Mouse (Mus musculus) gonadal fat pad, adult 2 months (tissue): Measurements from ENCODE around the gene Hoxa4. TPM values are rescaled to one million over a fixed set of nuclear protein-coding genes. Genes with fewer than 3 reads are reported as not detected.

Experiments used
- DNase-seq: peaks from one replicate; pipeline ENCODE4 v3.0.0-alpha.2; 2012; ENCODE audit warnings: low read depth
- polyA plus RNA-seq: library from polyadenylated mRNA; depleted of rRNA; stranded (reverse); fragments of >200 nt; gene quantifications from 2 replicates; pipeline ENCODE4 v1.2.3, GENCODE M21; 2012

Hoxa4 gene
- polyA plus RNA-seq, 1 experiment, result 3.1 TPM

DNA sequence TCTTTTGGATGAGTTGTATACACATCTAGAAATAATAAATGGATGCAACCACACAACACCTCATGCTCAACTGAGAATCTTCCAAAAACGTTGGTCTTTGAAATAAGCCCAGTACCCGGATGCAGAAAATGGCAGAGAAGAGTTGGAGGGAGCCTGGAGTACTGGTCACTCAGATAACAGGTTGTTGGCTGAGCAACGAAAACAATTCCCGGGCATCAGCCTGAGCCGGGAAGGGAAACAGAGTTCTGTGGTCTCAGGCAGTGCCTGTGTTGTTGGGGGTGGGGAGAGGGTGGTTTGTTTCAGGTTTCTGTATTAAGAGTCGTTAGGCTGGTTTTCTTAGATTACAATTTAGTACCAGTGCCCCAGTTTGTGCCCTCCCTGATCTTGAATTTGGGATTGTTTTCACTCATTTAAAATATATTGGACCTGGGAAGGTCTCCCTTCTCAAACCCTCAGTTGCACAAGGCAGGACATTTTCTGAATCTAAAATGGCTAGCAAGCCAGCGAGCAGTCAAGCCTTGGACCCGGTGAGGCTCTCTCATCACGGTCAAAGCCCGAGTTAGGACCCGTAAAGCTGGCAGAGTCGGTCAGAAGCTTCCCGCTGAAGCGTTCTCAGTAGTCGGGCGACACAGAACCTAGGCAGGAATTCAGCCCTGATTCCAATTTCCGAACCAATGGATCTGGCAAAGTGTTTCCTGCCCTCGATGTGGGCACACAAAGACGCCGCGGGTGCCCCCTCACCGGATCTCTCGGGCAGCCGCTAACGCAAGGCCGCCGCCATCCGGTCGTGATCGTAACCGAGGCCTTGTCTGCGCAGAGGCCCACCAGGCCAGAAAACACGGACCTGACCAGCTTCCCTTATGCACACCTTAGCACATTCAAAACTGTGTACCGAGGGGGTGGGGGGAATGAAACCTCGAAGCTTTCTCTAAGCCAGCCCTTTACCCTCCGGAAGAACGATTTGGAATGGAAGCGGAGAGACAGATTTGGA lies 37.2 kb upstream of the Hoxa4 start:
- DNase-seq, result no peak

DNA sequence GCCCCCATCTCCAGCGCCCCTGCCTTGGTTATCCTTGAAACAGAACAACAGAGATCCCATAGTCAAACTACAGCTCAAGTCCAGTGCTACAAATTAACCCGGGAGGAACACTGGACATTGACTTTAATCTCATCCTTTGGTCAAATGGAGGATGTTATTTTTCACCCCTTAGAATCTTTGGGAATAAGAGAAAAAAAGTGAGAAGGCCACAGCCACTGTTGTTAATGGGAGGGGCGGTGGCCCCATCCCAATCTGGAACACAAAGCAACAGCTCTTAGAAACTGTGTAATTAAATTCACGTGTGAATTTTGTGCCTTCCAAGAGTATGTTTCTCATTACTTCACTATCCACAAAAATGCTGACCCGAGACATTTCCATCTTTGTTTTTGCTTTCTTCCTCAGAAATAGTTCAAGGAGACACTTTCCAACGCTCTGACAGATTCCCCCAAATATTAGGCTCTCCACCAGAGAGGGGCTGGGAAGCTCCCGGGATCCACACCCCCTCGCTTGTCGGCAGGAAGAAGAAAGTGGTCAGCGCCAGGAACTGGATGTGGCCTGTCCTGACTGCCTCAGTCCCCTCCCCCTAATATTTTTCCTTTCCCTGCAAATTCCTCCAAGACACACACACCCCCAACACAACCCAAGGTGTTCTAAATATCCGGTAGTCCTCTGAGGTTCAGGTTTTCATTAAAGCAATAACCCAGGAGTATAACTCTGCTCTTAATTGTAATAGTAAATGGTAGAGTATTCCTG lies 36.1 kb upstream of the Hoxa4 start:
- no peak for DNase-seq

DNA sequence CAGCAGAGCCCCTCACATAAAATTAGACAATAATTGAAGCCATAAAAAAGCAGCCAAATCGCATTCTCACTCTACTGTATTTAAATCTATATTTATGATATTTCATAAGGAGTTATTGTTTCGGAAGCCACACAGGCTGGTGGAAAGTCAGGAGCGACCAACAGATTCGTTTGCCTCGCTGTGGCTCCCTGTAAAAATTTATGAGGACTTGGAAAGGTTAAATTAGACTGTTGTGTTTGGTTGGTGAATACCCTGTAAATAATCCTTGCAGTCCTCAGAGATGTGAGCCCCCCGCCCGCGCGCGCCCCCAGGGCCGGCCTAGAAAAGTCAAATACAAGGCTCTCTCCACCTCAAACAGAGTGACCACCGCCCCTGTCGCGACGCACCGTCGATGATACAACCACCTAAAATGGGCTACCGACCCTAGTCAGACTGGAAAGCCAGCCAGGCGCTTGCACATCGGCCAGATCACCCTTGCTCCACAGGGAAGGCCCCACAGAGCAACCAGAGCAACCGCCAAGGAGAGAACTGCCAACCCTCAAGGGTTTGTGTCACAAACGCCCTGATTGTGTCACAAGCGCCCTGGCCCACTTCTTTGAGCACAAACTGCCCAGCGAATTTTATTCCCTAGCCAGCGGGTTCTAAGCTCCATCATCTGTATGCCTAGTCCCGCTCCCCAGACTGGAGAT lies 35.2 kb upstream of the Hoxa4 start:
- DNase-seq, result no peak

DNA sequence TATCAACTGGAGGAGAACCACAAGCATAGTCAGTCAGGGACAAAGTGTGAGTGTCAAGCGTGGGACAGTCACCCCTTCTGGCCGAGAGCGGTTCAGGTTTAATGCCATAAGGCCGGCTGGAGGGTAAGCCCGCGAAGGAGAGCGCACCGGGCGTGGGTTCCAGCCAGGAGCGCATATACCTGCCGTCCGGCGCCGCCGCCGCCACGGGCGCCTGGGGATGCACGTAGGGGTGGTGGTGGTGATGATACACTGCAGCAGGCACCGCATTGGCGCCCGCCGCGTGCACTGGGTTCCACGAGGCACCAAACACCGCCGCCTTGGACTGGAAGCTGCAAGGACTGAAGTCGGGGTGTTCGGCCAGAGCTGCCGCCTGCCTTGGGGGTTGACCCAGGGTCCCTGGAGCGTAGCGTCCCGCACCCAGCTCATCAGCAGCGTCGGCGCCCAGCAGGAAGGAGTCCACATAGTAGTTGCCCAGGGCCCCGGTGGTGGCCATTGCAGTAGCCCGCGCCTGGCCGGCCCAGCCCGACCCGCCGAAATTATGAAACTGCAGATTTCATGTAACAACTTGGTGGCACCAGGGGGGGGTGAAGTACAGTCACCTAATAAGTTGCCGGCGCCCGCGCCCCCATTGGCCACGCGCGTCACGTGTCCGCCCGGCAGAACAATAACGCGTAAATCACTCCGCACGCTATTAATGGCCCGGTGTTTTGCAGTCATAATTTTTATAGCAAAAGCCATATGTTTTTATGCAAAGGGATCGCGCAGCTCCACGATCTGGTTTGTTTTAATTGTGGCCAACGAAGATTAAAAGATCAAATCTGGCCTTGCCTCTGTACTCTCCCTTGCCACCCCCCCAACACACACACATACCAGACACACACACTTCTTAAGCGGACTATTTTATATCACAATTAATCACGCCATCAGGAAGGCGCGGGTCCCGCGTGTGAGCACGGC lies 34.3 kb upstream of the Hoxa4 start:
- no peak for DNase-seq

DNA sequence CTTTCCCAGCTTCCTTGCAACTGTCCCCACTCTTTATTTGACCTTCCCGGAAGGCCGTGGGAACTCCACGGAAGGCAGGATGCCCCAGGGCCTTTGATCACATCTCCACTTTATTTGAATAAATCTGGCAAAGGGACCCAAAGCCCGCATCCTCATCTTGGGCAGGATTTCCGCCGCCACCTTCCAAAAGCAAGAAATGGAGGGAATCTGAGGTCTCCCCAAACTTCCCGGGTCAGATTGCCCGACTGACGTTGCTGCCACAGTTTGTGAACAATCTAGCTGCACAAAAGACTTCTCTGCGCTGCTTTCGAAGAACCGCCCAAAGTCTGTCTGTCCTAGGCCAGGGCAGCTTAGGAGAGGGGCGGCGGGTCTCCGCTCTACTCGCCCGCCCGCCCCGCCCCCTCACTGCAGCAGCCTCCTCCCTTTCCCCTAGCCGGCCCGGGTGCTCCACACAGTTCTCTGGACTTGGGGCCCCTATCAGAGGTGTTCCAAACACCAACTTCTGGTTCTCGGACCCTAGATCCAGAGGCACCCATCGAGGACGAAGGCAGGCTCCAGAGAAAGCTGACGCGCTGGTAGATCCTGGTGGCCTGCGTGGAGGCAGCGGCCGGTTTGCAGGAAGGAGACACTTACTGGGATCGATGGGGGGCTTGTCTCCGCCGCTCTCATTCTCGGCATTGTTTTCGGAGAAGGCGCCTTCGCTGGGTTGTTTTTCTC lies 33.5 kb upstream of the Hoxa4 start:
- DNase-seq, result no peak

DNA sequence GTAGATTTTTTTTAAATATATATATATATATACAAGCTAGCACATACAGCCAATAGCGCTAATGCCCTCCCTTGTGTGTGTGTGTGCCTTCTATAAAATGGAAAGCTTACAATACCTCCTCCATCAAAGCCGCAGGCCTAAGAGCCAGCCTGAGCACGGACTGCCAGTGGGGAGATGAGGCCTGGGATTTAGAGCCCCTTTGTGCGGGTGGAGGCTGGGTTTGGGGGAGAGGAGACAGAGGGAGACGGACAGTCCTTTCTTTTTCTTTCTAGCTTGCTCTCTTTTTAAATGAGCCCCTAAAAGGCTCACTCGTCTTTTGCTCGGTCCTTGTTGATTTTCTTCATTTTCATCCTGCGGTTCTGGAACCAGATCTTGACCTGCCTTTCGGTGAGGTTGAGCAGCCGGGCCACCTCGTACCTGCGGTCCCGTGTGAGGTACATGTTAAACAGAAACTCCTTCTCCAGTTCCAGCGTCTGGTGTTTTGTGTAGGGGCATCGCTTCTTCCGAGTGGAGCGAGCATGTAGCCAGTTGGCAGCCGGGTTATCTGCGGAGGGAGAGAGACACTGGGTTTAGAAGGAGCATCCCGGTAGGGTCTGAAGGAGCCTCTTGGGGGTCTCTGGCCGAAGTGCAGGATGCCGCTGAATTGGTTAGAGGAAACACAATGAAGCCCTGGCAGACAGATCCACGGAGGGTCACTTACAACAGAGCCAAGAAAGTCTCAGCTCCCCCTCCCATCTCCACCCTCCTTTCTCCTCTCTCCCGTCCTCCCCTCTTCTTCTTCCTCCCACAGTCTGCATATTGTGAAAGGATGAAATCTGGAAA lies 32.6 kb upstream of the Hoxa4 start:
- DNase-seq, result no peak

DNA sequence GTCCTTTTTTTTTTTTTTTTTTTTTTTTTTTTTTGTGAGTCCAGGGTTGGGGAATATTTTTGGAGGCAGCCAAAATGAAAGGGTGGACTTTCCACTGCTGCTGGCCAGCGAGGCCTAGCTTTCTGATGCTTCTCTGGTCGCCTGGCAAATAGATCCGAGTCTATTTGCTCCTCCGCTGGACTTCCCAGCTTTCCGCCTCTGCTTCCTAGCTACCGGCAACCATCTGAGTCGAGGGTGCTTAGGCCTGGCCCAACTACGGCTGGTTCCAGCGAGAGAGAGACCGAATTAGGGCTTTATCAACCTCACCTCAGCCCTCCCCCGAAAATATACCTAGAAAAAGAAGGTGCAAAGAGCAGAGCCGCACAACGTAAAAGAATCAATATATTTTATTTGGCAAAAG lies 31.2 kb upstream of the Hoxa4 start:
- no peak for DNase-seq

DNA sequence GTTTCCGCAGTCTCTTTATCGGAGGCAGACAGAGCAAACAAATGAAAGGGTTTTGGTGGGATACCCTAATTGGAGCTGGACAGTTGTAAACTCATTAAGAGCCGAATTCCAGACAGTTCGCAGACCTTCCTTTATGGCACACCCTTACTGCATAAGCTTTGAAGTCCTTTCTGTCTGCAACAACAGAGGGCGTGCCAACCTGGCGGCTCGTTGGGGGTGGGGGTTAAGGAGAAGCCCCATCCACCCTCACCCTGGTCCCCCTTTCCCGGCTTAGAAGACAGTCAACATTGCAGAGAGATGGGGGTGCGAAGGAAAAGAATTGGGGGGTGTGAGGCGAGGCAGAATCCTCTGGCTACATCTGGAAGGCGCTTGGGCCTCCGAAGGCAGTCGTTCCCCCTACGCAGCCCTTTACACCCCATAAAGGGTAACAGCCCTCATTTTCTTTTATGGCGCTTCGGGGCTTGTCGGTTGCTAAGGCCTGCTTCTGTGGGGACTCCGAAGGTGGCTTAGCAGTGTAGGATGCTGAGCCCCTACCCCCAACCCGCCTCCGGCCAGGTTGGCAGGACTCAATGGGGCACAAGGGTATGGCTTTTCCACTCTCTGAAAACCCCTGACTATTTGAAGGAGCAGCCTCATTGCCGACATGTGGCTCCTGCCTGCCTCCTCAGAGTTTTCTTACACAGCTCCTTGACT lies 30.6 kb upstream of the Hoxa4 start:
- no peak for DNase-seq

DNA sequence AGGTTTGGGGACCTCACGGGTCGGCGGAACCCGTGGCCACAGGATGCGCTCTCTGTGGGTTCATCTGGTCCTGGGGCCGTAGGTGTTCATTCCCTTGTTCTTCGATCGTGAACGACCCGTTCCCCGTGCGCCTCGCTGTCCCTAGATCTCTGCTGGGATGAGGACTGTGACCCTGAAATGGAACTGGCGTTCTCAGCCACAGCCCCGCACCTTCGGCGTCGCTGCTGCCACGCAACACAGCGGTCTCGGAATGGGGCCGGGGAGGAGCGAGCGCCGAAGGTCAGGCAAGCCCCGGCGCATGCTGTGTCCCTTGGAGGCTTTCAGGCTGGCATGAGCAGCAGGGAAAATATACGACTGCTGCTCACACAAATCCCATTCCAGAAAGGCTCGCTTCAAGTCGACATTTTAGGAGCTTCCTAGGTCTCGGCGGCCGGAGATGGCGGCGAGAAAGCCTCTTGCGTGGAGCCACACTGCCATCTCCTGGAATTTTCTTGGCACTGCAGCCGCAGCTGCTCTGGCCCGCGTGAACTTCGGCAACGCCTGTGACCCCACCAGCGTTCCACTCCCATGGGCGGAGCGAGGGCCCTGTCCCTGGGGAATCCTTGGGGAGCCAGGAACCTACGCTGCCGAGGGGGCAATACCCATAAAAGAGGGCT lies 29.9 kb upstream of the Hoxa4 start, which contains the start of gene Hoxa7:
Gene Hoxa7 (minus strand): TSS at position 518 of the 656 bp plus-strand sequence.
- DNase-seq, result no peak

DNA sequence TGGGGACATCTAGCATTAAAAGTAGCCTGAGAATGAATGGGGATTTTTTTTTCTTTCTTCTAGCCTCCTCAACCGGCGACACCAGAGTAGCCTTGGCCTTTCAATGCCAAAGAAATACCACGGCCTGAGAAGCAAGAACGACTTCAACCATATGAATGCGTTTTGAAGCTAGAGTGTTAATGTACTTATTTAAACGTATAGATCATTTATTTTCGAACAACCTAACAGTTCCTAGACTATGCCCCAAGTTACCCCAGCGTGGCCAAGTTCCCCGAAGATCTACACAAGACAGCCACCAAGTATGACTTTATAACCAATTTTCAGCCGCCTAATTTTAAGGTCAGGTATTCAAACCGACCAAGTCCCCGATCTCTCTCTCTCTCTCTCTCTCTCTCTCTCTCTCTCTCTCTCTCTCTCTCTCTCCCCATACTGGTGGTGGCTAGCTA lies 29.3 kb upstream of the Hoxa4 start:
- no peak for DNase-seq

DNA sequence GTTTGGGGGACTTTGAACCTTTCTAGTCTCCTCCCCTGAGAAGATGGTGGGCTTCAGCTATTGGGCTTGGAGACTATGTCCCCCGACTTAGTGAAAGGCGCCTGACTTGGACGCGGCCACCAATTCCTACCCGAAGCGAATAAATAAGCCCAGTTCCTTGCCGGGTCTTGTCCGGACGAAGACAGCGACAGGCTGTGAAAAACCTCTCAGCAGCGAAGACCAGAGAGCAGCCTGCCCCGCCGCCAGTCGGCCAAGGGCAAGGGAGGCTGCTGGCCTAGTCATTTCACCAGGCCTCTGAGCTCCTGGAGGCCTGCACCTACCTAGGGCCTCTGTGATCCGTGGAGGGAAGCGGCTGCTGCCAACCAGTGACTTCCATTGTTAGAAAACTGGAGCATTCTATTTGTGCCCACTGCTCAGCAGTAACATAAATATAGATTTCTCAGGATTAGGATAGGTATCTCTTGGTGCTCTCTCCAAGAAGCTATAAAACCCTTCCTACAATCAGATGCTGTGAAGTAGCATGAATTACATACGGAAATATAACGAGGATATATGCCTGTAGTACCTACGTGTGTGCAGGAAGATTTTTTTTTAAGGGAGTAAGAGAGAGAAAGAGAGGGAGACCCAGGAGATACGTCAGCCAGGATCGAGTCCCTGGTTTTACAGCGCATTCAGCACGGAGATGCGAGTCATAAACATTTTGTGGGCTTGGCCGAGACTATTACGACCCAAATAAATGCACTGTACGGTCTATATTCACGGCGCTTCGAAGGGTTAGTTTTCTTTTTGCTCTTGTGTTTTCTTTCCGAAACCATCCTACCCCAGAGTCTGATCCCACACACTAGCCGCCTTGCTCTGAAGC lies 28.7 kb upstream of the Hoxa4 start:
- DNase-seq, result no peak

DNA sequence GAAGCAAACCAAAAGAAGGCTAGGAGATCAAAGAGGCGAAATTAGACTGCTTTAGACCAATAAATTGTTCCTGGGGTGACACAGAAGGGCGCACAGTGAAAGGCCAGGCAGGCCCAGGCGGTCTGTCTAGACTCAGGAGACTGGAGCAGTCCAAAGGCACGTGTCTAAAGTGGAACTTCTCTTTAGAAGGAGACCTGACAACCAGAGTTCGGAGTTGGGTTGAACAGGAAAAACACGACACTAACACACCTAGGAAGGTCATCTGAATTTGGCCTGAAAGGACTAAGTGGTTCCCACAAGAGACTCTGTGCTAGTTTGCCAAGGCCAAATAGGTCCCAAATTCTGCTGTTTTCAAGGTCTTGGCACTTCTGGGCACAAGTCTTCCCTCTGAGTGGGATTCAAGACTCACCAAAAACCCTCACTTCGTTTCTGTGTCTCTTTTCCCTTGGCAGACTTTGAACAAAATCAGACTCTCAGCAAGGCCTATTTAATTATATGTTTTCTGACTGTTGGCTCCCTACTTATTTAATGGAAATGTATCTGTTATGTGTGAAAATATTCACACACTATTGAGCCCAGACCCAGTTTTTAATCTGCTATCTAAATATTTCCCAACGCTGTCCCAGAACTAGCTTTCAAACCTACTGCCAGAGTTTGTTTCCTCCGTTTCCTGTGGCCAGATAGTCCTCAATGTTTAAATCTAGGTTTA lies 27.8 kb upstream of the Hoxa4 start:
- no peak for DNase-seq

DNA sequence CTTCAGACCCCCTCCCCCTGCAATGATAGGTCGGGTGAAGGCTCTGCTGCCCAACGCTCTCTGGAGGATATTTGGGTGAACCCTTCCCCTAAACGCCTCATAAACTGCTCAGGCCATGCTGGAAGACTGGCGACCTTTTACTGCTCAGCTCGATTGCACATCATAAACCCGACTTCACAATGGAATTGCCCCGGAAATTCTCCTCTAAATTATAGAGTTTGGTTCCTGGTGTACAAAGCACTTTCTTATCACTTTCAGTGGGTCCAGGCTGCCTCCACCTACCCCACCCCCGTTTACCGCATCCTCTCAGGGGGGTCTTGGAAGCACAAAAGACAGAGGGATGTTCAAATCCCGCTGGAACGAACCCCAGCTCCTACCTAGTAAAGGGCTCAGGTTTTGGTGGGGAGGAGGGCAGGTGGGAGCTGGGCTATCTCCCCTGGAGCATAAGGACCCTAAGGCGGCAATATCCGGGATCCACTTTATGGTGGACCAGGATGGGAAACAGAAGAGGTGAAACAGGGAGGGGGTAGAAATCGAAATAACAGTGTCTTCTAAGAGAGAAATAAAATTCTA lies 27.2 kb upstream of the Hoxa4 start:
- no peak for DNase-seq

DNA sequence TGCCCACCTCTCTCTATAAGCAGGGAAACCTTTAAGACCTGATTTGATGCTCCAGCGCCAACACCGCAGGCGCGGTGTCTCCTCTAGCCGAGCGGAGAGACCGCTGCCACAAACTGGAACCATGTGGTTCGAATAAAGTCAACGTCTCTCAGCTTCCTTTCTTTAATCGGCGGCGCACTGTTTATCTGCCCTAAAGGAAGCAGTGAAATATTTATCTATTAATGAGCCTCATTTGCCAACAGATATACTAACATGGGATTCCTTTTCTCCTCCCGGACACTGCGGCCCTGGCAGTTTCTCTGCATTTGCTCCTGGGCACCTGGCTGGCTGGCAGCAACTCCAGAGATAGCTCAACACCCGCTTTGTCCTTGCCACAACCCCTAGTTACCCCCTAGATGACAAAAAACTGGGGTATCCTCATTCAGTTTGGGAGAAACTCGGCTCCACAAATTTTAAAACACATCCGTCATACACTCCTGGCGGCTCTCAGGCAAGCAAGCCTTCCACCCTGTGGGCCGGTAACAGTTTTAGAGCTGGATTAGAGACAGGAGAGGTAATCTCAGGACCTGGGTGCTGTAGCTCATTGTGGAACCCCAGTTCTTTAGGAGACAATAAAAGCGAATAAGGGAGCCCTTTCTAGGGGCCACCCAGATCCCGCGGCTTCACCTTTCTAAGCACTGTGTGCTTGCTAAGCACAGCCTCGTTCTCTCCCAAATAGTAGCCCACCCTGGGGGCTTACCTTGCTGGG lies 26.5 kb upstream of the Hoxa4 start:
- no peak for DNase-seq

DNA sequence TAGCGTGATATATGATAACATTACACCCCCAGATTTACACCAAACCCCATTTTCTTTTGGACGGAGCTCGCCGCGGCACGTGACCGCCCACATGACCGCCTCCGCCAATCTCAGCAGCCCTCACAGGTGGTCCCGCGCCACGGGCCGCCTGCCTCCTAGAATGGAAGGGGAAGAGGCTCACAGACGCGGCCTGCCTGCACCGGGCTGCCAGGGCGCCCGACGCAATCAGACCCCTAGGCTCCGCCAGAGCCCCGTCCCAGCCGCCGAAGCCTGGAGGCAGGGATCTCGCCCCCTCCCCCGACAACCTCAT lies 25.9 kb upstream of the Hoxa4 start:
- no peak for DNase-seq
